In genomic region chr1:91858901-91859300, GRCm38 (mm10) we compare ENCODE assay signal across 23 mouse cellular contexts. TPM values are rescaled to one million over a fixed set of nuclear protein-coding genes. Genes with fewer than 3 reads are reported as not detected.
"Had no signal": no experiment of that assay in that cellular context is flagged by ENCODE, and none has a peak within 500 bp of the region (broad histone marks: within the 10 kb centered on the region; RNA-seq: fewer than 3 reads in every experiment).

No protein-coding gene starts in this region.

- H3K4me1 ChIP-seq: hindbrain, embryonic 10.5 days; hindbrain, embryonic 12.5 days; limb, embryonic 12.5 days; liver, embryonic 13.5 days had no signal

- H3K27ac ChIP-seq: heart, adult 2 months; hindbrain, embryonic 10.5 days; hindbrain, embryonic 12.5 days; hindbrain, embryonic 14.5 days; intestine, embryonic 15.5 days; layer of hippocampus, adult 2 months; left cerebral cortex, adult 2 months; limb, embryonic 10.5 days; limb, embryonic 12.5 days; liver, embryonic 13.5 days had no signal

- H3K27me3 ChIP-seq: hindbrain, embryonic 12.5 days; intestine, embryonic 15.5 days; limb, embryonic 12.5 days; liver, embryonic 13.5 days had no signal

- H3K9ac ChIP-seq: hindbrain, embryonic 12.5 days; hindbrain, embryonic 14.5 days; intestine, embryonic 15.5 days; limb, embryonic 12.5 days; liver, embryonic 13.5 days had no signal

- H3K36me3 ChIP-seq: hindbrain, embryonic 10.5 days; hindbrain, embryonic 12.5 days; intestine, embryonic 15.5 days; limb, embryonic 10.5 days; limb, embryonic 12.5 days; liver, embryonic 13.5 days had no signal

- H3K4me3 ChIP-seq: heart, adult 2 months; hindbrain, embryonic 10.5 days; hindbrain, embryonic 12.5 days; intestine, embryonic 15.5 days; layer of hippocampus, adult 2 months; left cerebral cortex, adult 2 months; limb, embryonic 10.5 days; limb, embryonic 12.5 days; liver, embryonic 13.5 days had no signal

- H3K9me3 ChIP-seq: hindbrain, embryonic 10.5 days; hindbrain, embryonic 12.5 days; intestine, embryonic 15.5 days; limb, embryonic 10.5 days; limb, embryonic 12.5 days; liver, embryonic 13.5 days had no signal

- H3K4me2 ChIP-seq: heart, embryonic 11.5 days; hindbrain, embryonic 12.5 days; hindbrain, embryonic 14.5 days; intestine, embryonic 15.5 days; limb, embryonic 12.5 days; liver, embryonic 11.5 days; liver, embryonic 13.5 days had no signal

- DNase-seq: gastrocnemius, postnatal 10 days; heart, postnatal 10 days; heart, postnatal 4 days; kidney, adult 18-20 months; kidney, adult 8-10 months; kidney, postnatal 10 days; liver; liver, embryonic 13.5 days had no signal

- ATAC-seq: hindbrain, embryonic 16.5 days; inflammation-experienced regulatory T-cells, adult 6 months; intestine, embryonic 15.5 days; intestine, postnatal 0 days had no signal

RNA-seq across cellular contexts. Expression of gene Twist2, which starts 57.6 kb away (rescaled TPM):
- total RNA-seq: granulocyte monocyte progenitor cell, adult 5-6 weeks had no signal
- polyA plus RNA-seq: inflammation-experienced regulatory T-cells, adult 6 months had no signal
